Mouse (Mus musculus) MEL (cell line): Measurements from ENCODE around the gene Naaladl2. TPM values are rescaled to one million over a fixed set of nuclear protein-coding genes. Genes with fewer than 3 reads are reported as not detected.

Source experiments
- DNase-seq: peaks from one replicate; pipeline ENCODE4 v3.0.0; 2011; ENCODE audit warnings: low read depth, low spot score
- H3K27ac ChIP-seq: 2 replicates; pipeline ENCODE4 v1.5.1; 2012; ENCODE audit warnings: low read depth, mild to moderate bottlenecking, control low read depth, low read length, moderate library complexity; ENCODE audit not compliant: control insufficient read depth
- H3K27me3 ChIP-seq, 2 experiments: fragments of 150-350 bp in 1 of 2; sonication (generic) in 1 of 2; 2 replicates each; pipeline ENCODE4 v1.6.1; 2012; ENCODE audit warnings: low read length in 2 of 2, mild to moderate bottlenecking in 2 of 2, improper control_type of control experiment in 1 of 2, moderate library complexity in 1 of 2; ENCODE audit not compliant: insufficient read depth in 2 of 2, control insufficient read depth in 1 of 2
- H3K36me3 ChIP-seq, 2 experiments: 2 replicates each; pipeline ENCODE4 v1.6.1; 2012 to 2014; ENCODE audit warnings: low read length in 2 of 2, improper control_type of control experiment in 1 of 2, inconsistent platforms in 1 of 2, mild to moderate bottlenecking in 1 of 2; ENCODE audit not compliant: insufficient read depth in 2 of 2, control insufficient read depth in 1 of 2
- H3K4me1 ChIP-seq, 2 experiments: fragments of 150-350 bp in 1 of 2; sonication (generic) in 1 of 2; 2 replicates each; pipeline ENCODE4 v1.6.1; 2012; ENCODE audit warnings: low read length in 2 of 2, improper control_type of control experiment in 1 of 2, mild to moderate bottlenecking in 1 of 2; ENCODE audit not compliant: insufficient read depth in 2 of 2, control insufficient read depth in 1 of 2
- H3K4me3 ChIP-seq, 2 experiments: fragments of 150-350 bp in 1 of 2; sonication (generic) in 1 of 2; 2 replicates each; pipeline ENCODE4 v1.5.1; 2012; ENCODE audit warnings: low read depth in 2 of 2, low read length in 2 of 2, mild to moderate bottlenecking in 2 of 2, moderate library complexity in 2 of 2, control low read depth in 1 of 2, improper control_type of control experiment in 1 of 2; ENCODE audit not compliant: control insufficient read depth in 1 of 2, insufficient read depth in 1 of 2
- H3K79me2 ChIP-seq: 2 replicates; pipeline ENCODE4 v1.6.1; 2012; ENCODE audit warnings: mild to moderate bottlenecking, low read length, moderate library complexity; ENCODE audit not compliant: control insufficient read depth, poor library complexity, insufficient read depth
- H3K9ac ChIP-seq: 2 replicates; pipeline ENCODE4 v1.6.1; 2012; ENCODE audit warnings: low read depth, mild to moderate bottlenecking, control low read depth, low read length, moderate library complexity; ENCODE audit not compliant: control insufficient read depth, poor library complexity, severe bottlenecking
- H3K9me3 ChIP-seq: fragments of 150-350 bp; sonication (generic); replicated peaks from 2 replicates; pipeline ENCODE4 v1.6.1; 2012; ENCODE audit warnings: mild to moderate bottlenecking, low read length, improper control_type of control experiment, moderate library complexity; ENCODE audit not compliant: insufficient read depth
- BHLHE40 ChIP-seq: IDR thresholded peaks from 2 replicates; pipeline ENCODE4 v1.6.1; 2012; ENCODE audit warnings: low read depth, mild to moderate bottlenecking, inconsistent platforms, low read length, improper control_type of control experiment, borderline replicate concordance
- ELF1 ChIP-seq: IDR thresholded peaks from 2 replicates; pipeline ENCODE4 v1.6.1; 2014; ENCODE audit warnings: low read depth, mild to moderate bottlenecking, inconsistent platforms, low read length, improper control_type of control experiment, moderate library complexity
- EP300 ChIP-seq, 2 experiments: IDR thresholded peaks; 2 replicates each; pipeline ENCODE4 v1.6.1; 2011; ENCODE audit warnings: improper control_type of control experiment in 2 of 2, low read length in 2 of 2, low read depth in 1 of 2, mild to moderate bottlenecking in 1 of 2
- ETS1 ChIP-seq: IDR thresholded peaks from 2 replicates; pipeline ENCODE4 v1.6.1; 2012; ENCODE audit warnings: low read depth, mild to moderate bottlenecking, inconsistent platforms, low read length, improper control_type of control experiment, moderate library complexity
- GATA1 ChIP-seq: IDR thresholded peaks from 2 replicates; pipeline ENCODE4 v1.6.1; 2011; ENCODE audit warnings: low read depth, low read length, improper control_type of control experiment
- JUND ChIP-seq: IDR thresholded peaks from 2 replicates; pipeline ENCODE4 v1.6.1; 2011; ENCODE audit warnings: low read depth, mild to moderate bottlenecking, improper control_type of control experiment, low read length
- MAFK ChIP-seq: IDR thresholded peaks from 2 replicates; pipeline ENCODE4 v1.6.1; 2011; ENCODE audit warnings: low read depth, mild to moderate bottlenecking, low read length, improper control_type of control experiment, borderline replicate concordance
- MEF2A ChIP-seq: IDR thresholded peaks from 2 replicates; pipeline ENCODE4 v1.6.1; 2014; ENCODE audit warnings: low read depth, mild to moderate bottlenecking, inconsistent platforms, low read length, improper control_type of control experiment; ENCODE audit not compliant: poor library complexity, insufficient replicate concordance, severe bottlenecking; ENCODE audit errors: extremely low read depth
- NELFE ChIP-seq: IDR thresholded peaks from 2 replicates; pipeline ENCODE4 v1.6.1; 2011; ENCODE audit warnings: low read depth, low read length, improper control_type of control experiment
- RAD21 ChIP-seq: IDR thresholded peaks from 2 replicates; pipeline ENCODE4 v1.6.1; 2011; ENCODE audit warnings: mild to moderate bottlenecking, low read depth, low read length, improper control_type of control experiment
- RCOR1 ChIP-seq: IDR thresholded peaks from 2 replicates; pipeline ENCODE4 v1.6.1; 2012; ENCODE audit warnings: low read depth, mild to moderate bottlenecking, inconsistent platforms, low read length, improper control_type of control experiment
- SIN3A ChIP-seq: IDR thresholded peaks from 2 replicates; pipeline ENCODE4 v1.6.1; 2012; ENCODE audit warnings: low read length, improper control_type of control experiment, inconsistent platforms
- TAL1 ChIP-seq: IDR thresholded peaks from 2 replicates; pipeline ENCODE4 v1.6.1; 2012; ENCODE audit warnings: mild to moderate bottlenecking, inconsistent platforms, low read length, moderate library complexity, mixed read lengths
- TCF12 ChIP-seq: IDR thresholded peaks from 2 replicates; pipeline ENCODE4 v1.6.1; 2014; ENCODE audit warnings: low read depth, mild to moderate bottlenecking, inconsistent platforms, low read length, improper control_type of control experiment, moderate library complexity
- ZKSCAN1 ChIP-seq: IDR thresholded peaks from 2 replicates; pipeline ENCODE4 v1.6.1; 2012; ENCODE audit warnings: low read depth, mild to moderate bottlenecking, inconsistent platforms, low read length, improper control_type of control experiment, moderate library complexity
- ZNF384 ChIP-seq: IDR thresholded peaks from 2 replicates; pipeline ENCODE4 v1.6.1; 2012; ENCODE audit warnings: low read depth, mild to moderate bottlenecking, inconsistent platforms, low read length, improper control_type of control experiment
- polyA plus RNA-seq, 2 experiments: library from polyadenylated mRNA; stranded (reverse) in 1 of 2; unstranded in 1 of 2; fragments of >175 nt in 1 of 2; fragments of >200 nt in 1 of 2; gene quantifications; 2 replicates each; pipeline versions ENCODE4 v1.2.1 to v1.2.4; 2012; ENCODE audit warnings: low replicate concordance in 2 of 2, low read depth in 1 of 2; ENCODE audit not compliant: insufficient read length in 2 of 2, insufficient read depth in 1 of 2, missing spikeins in 1 of 2
- total RNA-seq: library from RNA; depleted of rRNA; stranded (reverse); fragments of 300-350 nt; gene quantifications from 2 replicates; pipeline ENCODE4 v1.2.3, GENCODE M21; 2012

Gene Naaladl2
- total and polyA plus RNA-seq, 3 experiments, result 0.17 TPM; not detected in 2

DNA sequence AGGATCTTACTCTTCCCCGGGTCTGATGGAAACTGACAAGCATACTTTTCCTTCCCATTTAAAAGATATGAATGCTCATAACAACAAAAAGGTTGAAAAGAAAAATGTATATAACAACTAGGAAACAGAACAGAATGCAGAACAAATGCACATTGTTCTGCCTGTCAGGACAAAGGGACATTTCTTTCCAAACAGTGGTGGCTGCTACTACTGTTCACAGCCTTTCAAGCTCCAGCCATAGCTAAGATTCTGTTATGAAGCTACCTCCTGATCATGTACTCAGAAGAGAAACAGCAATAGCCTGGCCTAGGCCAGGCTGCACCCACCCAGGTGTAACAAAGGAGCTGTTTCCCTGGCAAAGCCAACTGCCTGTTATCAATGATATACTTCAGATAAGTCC lies 271.8 kb downstream of the Naaladl2 start:
- Histone ChIP-seq H3K36me3 (no peaks in the 10 kb centered on the region), H3K9ac (no peak overlapping the region), H3K27ac (no peak overlapping the region), H3K9me3 (no peaks in the 10 kb centered on the region), H3K79me2 (no peaks in the 10 kb centered on the region), H3K27me3 (no peaks in the 10 kb centered on the region), H3K4me1 (no peaks in the 10 kb centered on the region), H3K4me3 (no peak overlapping the region)
- no peak for DNase-seq
- TF ChIP-seq ZNF384, result no peak
- TF ChIP-seq ZKSCAN1, result no peak
- no peak for TF ChIP-seq ELF1
- TF ChIP-seq BHLHE40, result no peak
- no peak for TF ChIP-seq TAL1
- no peak for TF ChIP-seq MEF2A
- TF ChIP-seq MAFK, result no peak
- no peak for TF ChIP-seq TCF12
- TF ChIP-seq JUND, result no peak
- TF ChIP-seq ETS1, result no peak
- no peak for TF ChIP-seq RCOR1
- TF ChIP-seq SIN3A, result no peak
- TF ChIP-seq RAD21, result no peak
- no peak for TF ChIP-seq NELFE

DNA sequence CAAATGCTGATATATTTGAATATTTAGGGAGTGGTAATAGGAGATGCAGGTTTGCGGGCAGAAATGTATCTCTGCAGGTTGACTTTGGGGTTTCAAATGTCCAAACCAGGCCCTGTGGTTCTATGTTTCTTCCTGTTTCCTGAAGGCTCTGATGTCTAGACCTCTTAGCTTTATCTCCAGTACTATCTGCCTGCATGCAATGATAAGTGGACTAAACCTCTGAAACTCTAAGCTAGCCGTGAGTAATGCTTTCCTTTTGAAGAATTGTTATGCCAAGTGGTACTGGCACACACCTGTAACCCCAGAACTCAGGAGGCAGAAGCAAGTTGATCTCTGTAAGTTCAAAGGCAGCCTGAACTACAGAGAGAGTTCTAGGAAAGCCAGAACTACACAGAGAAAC lies 291.1 kb downstream of the Naaladl2 start:
- H3K27ac ChIP-seq, result no peak overlapping the region
- no peaks in the 10 kb centered on the region for H3K27me3 ChIP-seq
- peak; percentile 48 for DNase-seq

More for the DNA sequence above, 291.1 kb downstream of the Naaladl2 start:
- H3K4me1 ChIP-seq, result peaks cover 0 to 3% of the 10 kb centered on the region in 2 experiments; a peak in 2 of 4 replicates
- 0 out of 2 replicates have a peak, but pooled peaks have one; percentile 9 for TF ChIP-seq ETS1
- TF ChIP-seq NELFE, result no peak
- TF ChIP-seq GATA1, result peak; percentile 72
- TF ChIP-seq TCF12, result peak; percentile 43; the same call in 1 of the 2 replicates
- peak; percentile 47 to 73 for TF ChIP-seq EP300 (IDR thresholded peaks at IDR 0.05; ENCODE audit: low read depth in 1 of 2, low read length in 2 of 2)
- no peak overlapping the region for H3K9ac ChIP-seq
- no peaks in the 10 kb centered on the region for H3K9me3 ChIP-seq
- H3K79me2 ChIP-seq, result no peaks in the 10 kb centered on the region
- peaks cover 0 to 10% of the 10 kb centered on the region in 2 experiments; a peak in 2 of 4 replicates for H3K36me3 ChIP-seq
- no peak overlapping the region for H3K4me3 ChIP-seq
